Mouse (Mus musculus): ENCODE results near the gene Sik2. TPM values are rescaled to one million over a fixed set of nuclear protein-coding genes. Genes with fewer than 3 reads are reported as not detected.
A peak's percentile ranks its signal among the peaks of the same experiment; 100 is the strongest.

The Sik2 gene
- total and polyA plus RNA-seq, 2 experiments from 2014 or later: 9.1 to 23.9 TPM

DNA sequence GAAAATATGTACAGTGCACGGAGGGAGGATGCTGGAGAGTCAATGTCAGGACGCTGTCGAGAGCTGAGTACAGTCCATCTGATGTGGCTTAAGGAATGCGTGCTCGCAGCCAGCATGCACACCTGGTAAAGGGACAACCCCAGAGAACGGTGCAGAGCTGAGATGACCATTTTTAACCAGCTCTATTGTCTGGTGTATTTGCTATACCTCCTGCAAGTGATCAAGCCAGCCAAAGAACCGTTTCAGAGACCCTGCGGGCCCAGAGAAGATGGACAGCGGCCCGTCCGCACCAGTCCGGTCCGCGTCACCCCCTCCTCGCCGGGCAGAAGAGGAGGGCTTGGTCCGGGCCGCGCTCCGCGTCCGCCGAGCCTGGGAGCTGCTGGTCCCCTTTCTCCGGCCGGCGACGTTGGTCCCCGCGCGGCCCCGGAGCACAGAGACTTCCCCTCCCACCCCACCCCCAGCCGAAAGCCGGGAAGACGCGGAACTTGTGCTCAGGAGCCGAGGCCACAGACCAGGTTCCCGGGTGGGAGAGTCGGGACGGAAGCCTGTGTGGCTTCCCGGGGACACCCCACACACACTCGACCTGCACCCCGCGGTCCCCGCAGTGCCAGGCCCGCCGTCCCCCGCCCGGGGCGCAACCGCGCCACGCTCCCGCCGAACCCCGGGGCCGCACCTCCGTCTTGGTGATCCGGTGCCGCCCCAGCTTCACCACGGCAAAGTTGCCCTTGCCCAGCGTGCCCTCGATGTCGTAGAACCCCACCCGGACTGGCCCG lies 619 bp downstream of the Sik2 start:
- Histone ChIP-seq H3K36me3 (replicated peaks; ENCODE audit: control insufficient read depth, insufficient read depth, low read length) (no peaks in the 10 kb centered on the region), H3K4me2 (ENCODE audit: low read depth, low read length) (peak overlapping the region; percentile 94), H3K27ac (ENCODE audit: low read depth) (peak overlapping the region; percentile 92), H3K4me3 (ENCODE audit: low read depth, low read length) (peak overlapping the region; percentile 82), H3K9me3 (replicated peaks; ENCODE audit: control insufficient read depth, low read length) (no peaks in the 10 kb centered on the region), H3K4me1 (ENCODE audit: control insufficient read depth, insufficient read depth) (peaks cover 16% of the 10 kb centered on the region), H3K27me3 (ENCODE audit: control insufficient read depth, insufficient read depth, low read length) (no peaks in the 10 kb centered on the region), H3K9ac (replicated peaks; ENCODE audit: low read depth, low read length) (peak overlapping the region; percentile 82)
- ATAC-seq (ENCODE audit: insufficient read depth, low read depth) (peak; percentile 34), DNase-seq (ENCODE audit: low spot score) (peak; percentile 12)
- under 1% methylated on average over 63 of the region's 65 CpGs for WGBS
- no peak for TF ChIP-seq EP300 (IDR thresholded peaks at IDR 0.05; ENCODE audit: low read depth)
- no peak for TF ChIP-seq CTCF (IDR thresholded peaks at IDR 0.05; ENCODE audit: low read depth)

DNA sequence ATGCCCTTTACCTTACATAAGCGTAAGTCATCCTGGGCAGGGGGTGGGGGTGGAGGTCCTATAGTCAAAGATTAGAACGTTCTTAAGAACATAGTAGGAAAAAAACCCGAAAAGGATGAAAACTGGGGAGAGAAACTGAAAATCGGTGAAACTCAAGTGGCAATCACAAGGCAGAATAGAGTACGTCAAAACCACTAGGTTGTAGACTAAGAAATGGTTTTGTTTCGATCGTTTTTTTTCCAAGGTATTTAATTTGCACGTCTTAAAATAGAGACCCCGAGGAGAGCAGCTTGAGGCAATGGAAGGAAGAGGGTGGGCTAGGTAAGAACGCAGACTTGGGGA lies 1.2 kb downstream of the Sik2 start:
- no peaks in the 10 kb centered on the region for H3K9me3 ChIP-seq (replicated peaks; ENCODE audit: control insufficient read depth, low read length)
- H3K9ac ChIP-seq (replicated peaks; ENCODE audit: low read depth, low read length): peak overlapping the region; percentile 82; the same call in 1 of the 2 replicates
- 17% methylated on average over 10 of the region's 10 CpGs for WGBS
- H3K4me3 ChIP-seq (ENCODE audit: low read depth, low read length): peak overlapping the region; percentile 82
- ATAC-seq (ENCODE audit: insufficient read depth, low read depth) (no peak), DNase-seq (ENCODE audit: low spot score) (no peak)
- no peaks in the 10 kb centered on the region for H3K36me3 ChIP-seq (replicated peaks; ENCODE audit: control insufficient read depth, insufficient read depth, low read length)
- TF ChIP-seq CTCF (IDR thresholded peaks at IDR 0.05; ENCODE audit: low read depth) (no peak), EP300 (IDR thresholded peaks at IDR 0.05; ENCODE audit: low read depth) (no peak)
- no peaks in the 10 kb centered on the region for H3K27me3 ChIP-seq (ENCODE audit: control insufficient read depth, insufficient read depth, low read length)
- H3K4me2 ChIP-seq (ENCODE audit: low read depth, low read length): peak overlapping the region; percentile 94
- peaks cover 16% of the 10 kb centered on the region for H3K4me1 ChIP-seq (ENCODE audit: control insufficient read depth, insufficient read depth)
- no peak overlapping the region for H3K27ac ChIP-seq (ENCODE audit: low read depth)

DNA sequence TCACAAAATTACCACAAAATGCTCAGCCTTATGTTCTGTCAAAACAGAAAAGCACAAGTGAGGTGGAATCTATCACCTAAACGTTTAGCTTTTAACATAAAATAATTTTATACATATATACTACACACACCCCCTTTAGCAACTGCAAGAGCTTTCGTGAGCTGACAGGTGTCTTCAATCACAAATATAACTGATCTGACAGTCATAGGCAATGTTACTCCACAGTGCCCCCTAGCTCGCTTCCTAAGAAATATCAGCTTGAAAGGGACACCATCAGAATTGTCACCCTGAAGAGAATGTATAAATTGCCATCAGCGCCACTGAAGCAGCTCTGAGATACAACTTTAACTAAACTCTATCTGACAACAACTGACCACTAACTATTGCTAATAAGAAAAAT lies 2.0 kb downstream of the Sik2 start:
- Histone ChIP-seq H3K27me3 (ENCODE audit: control insufficient read depth, insufficient read depth, low read length) (no peaks in the 10 kb centered on the region), H3K9me3 (replicated peaks; ENCODE audit: control insufficient read depth, low read length) (no peaks in the 10 kb centered on the region), H3K4me2 (ENCODE audit: low read depth, low read length) (peak overlapping the region; percentile 94; the same call in 1 of the 2 replicates), H3K36me3 (replicated peaks; ENCODE audit: control insufficient read depth, insufficient read depth, low read length) (no peaks in the 10 kb centered on the region), H3K9ac (replicated peaks; ENCODE audit: low read depth, low read length) (no peak overlapping the region), H3K27ac (ENCODE audit: low read depth) (no peak overlapping the region), H3K4me3 (ENCODE audit: low read depth, low read length) (0 out of 2 replicates have a peak overlapping the region, but pooled peaks have one; percentile 11), H3K4me1 (ENCODE audit: control insufficient read depth, insufficient read depth) (peaks cover 16% of the 10 kb centered on the region)
- TF ChIP-seq EP300 (IDR thresholded peaks at IDR 0.05; ENCODE audit: low read depth) (no peak), CTCF (IDR thresholded peaks at IDR 0.05; ENCODE audit: low read depth) (peak; percentile 71)
- 4% methylated on average over 4 of the region's 4 CpGs for WGBS
- ATAC-seq (ENCODE audit: insufficient read depth, low read depth): no peak
- peak; percentile 63 for DNase-seq (ENCODE audit: low spot score)

DNA sequence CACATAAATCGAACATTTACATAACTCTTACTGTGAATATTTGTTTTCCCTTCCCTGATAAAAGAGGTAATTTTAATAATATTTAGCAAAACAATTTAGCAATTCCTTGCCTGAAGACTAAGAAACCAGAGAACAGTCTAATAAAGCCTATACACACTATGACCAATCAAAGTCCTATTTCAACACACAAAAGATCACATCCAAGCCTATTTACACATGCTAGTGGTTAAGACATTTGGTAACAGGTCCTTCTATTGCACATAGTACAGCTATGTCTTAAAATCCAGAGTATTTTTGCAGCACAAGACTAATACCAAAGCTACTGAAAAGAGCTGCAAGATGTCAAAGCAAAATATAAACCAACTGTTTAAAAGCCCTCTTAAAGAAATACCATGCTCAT lies 4.8 kb downstream of the Sik2 start:
- no peak overlapping the region for H3K27ac ChIP-seq (ENCODE audit: low read depth)
- no peak overlapping the region for H3K9ac ChIP-seq (replicated peaks; ENCODE audit: low read depth, low read length)
- TF ChIP-seq EP300 (IDR thresholded peaks at IDR 0.05; ENCODE audit: low read depth): no peak
- no peak for TF ChIP-seq CTCF (IDR thresholded peaks at IDR 0.05; ENCODE audit: low read depth)
- no peak overlapping the region for H3K4me2 ChIP-seq (ENCODE audit: low read depth, low read length)
- H3K27me3 ChIP-seq (ENCODE audit: control insufficient read depth, insufficient read depth, low read length): no peaks in the 10 kb centered on the region
- peaks cover 12% of the 10 kb centered on the region for H3K4me1 ChIP-seq (ENCODE audit: control insufficient read depth, insufficient read depth)
- no peaks in the 10 kb centered on the region for H3K36me3 ChIP-seq (replicated peaks; ENCODE audit: control insufficient read depth, insufficient read depth, low read length)
- no peak for DNase-seq (ENCODE audit: low spot score)
- no peak for ATAC-seq (ENCODE audit: insufficient read depth, low read depth)
- H3K9me3 ChIP-seq (replicated peaks; ENCODE audit: control insufficient read depth, low read length): no peaks in the 10 kb centered on the region
- WGBS: 93% methylated on average over 1 of the region's 1 CpGs
- H3K4me3 ChIP-seq (ENCODE audit: low read depth, low read length): no peak overlapping the region

DNA sequence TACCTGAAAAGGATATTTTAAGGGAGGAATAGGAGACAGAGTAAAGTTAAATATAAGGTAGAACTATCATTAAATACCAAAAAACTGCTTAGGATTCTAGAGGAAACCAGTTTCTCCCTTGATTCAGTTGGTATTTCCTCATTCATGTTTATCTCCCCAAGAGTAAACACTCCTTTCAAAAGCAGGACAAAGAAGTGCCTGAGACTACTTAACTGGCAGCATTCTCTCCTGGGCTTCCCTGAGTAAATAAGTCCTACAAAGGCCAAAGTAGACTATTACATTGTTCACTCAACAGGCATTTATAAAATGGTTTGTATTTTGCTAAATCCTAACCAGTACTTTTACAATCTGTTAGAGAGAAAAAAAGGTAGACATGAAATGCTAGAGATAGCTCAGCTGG lies 22.2 kb downstream of the Sik2 start:
- no peaks in the 10 kb centered on the region for H3K9me3 ChIP-seq (replicated peaks; ENCODE audit: control insufficient read depth, low read length)
- no peak overlapping the region for H3K27ac ChIP-seq (ENCODE audit: low read depth)
- H3K4me2 ChIP-seq (ENCODE audit: low read depth, low read length): no peak overlapping the region
- no peak overlapping the region for H3K9ac ChIP-seq (replicated peaks; ENCODE audit: low read depth, low read length)
- no peak for ATAC-seq (ENCODE audit: insufficient read depth, low read depth)
- H3K4me1 ChIP-seq (ENCODE audit: control insufficient read depth, insufficient read depth): no peaks in the 10 kb centered on the region
- H3K4me3 ChIP-seq (ENCODE audit: low read depth, low read length): no peak overlapping the region
- peak; percentile 26 for DNase-seq (ENCODE audit: low spot score)
- TF ChIP-seq CTCF (IDR thresholded peaks at IDR 0.05; ENCODE audit: low read depth): no peak
- no peak for TF ChIP-seq EP300 (IDR thresholded peaks at IDR 0.05; ENCODE audit: low read depth)
- H3K36me3 ChIP-seq (replicated peaks; ENCODE audit: control insufficient read depth, insufficient read depth, low read length): no peaks in the 10 kb centered on the region
- no peaks in the 10 kb centered on the region for H3K27me3 ChIP-seq (ENCODE audit: control insufficient read depth, insufficient read depth, low read length)

DNA sequence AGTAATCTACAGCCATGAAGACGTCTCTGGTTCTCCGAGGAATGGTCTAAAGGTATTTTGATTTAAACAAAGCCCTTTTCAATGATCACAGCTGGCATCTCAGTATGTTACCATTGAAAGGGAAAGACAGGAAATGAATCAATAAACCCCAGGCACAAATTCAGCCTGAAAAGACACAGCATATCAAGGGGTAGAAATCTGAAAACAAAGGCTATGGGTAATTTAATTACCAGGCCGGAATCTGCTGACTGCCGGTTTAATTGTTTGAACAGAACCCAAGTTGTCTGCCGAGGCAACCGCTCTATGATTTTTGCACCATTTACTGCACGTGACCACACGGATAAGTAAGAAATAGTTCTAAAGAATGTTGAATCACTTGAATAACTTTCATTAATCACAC lies 22.8 kb downstream of the Sik2 start:
- ATAC-seq (ENCODE audit: insufficient read depth, low read depth) (no peak), DNase-seq (ENCODE audit: low spot score) (no peak)
- H3K4me3 ChIP-seq (ENCODE audit: low read depth, low read length): no peak overlapping the region
- TF ChIP-seq EP300 (IDR thresholded peaks at IDR 0.05; ENCODE audit: low read depth): no peak
- TF ChIP-seq CTCF (IDR thresholded peaks at IDR 0.05; ENCODE audit: low read depth): no peak
- H3K36me3 ChIP-seq (replicated peaks; ENCODE audit: control insufficient read depth, insufficient read depth, low read length): no peaks in the 10 kb centered on the region
- H3K4me2 ChIP-seq (ENCODE audit: low read depth, low read length): no peak overlapping the region
- H3K27me3 ChIP-seq (ENCODE audit: control insufficient read depth, insufficient read depth, low read length): no peaks in the 10 kb centered on the region
- no peak overlapping the region for H3K27ac ChIP-seq (ENCODE audit: low read depth)
- WGBS: 54% methylated on average over 8 of the region's 8 CpGs
- no peak overlapping the region for H3K9ac ChIP-seq (replicated peaks; ENCODE audit: low read depth, low read length)
- no peaks in the 10 kb centered on the region for H3K4me1 ChIP-seq (ENCODE audit: control insufficient read depth, insufficient read depth)
- H3K9me3 ChIP-seq (replicated peaks; ENCODE audit: control insufficient read depth, low read length): no peaks in the 10 kb centered on the region

Data from heart, postnatal 0 days (tissue).